Mouse (Mus musculus) cortical plate, adult 2 months (tissue): Measurements from ENCODE around the gene Dbnl. TPM values are rescaled to one million over a fixed set of nuclear protein-coding genes. Genes with fewer than 3 reads are reported as not detected.
A peak's percentile ranks its signal among the peaks of the same experiment; 100 is the strongest.

ENCODE experiments used
- H3K27ac ChIP-seq: fragments of 200-500 bp; 2 replicates; pipeline ENCODE4 v1.5.1; 2012; ENCODE audit warnings: low read length, control low read depth, inconsistent platforms; ENCODE audit not compliant: insufficient read depth
- H3K4me1 ChIP-seq: fragments of 200-500 bp; 2 replicates; pipeline ENCODE4 v1.6.1; 2011; ENCODE audit warnings: low read length; ENCODE audit not compliant: control insufficient read depth, insufficient read depth
- H3K4me3 ChIP-seq: fragments of 200-500 bp; 2 replicates; pipeline ENCODE4 v1.5.1; 2011; ENCODE audit warnings: mild to moderate bottlenecking, low read length, control low read depth; ENCODE audit not compliant: insufficient read depth
- CTCF ChIP-seq: fragments of 200-500 bp; IDR thresholded peaks from 2 replicates; pipeline ENCODE4 v1.5.1; 2011; ENCODE audit warnings: mild to moderate bottlenecking, control low read depth, low read length; ENCODE audit not compliant: insufficient read depth; ENCODE audit errors: extremely low read depth
- POLR2A ChIP-seq: fragments of 200-500 bp; IDR thresholded peaks from 2 replicates; pipeline ENCODE4 v1.6.1; 2011; ENCODE audit warnings: mild to moderate bottlenecking, low read length, control low read depth; ENCODE audit not compliant: insufficient read depth; ENCODE audit errors: extremely low read depth
- polyA plus RNA-seq: library from polyadenylated mRNA; depleted of rRNA; stranded (reverse); fragments of >200 nt; gene quantifications from 2 replicates; pipeline ENCODE4 v1.2.3, GENCODE M21; 2012; rRNA removed

The Dbnl gene
- polyA plus RNA-seq = 78.1 and 82.8 TPM in 2 replicates

DNA sequence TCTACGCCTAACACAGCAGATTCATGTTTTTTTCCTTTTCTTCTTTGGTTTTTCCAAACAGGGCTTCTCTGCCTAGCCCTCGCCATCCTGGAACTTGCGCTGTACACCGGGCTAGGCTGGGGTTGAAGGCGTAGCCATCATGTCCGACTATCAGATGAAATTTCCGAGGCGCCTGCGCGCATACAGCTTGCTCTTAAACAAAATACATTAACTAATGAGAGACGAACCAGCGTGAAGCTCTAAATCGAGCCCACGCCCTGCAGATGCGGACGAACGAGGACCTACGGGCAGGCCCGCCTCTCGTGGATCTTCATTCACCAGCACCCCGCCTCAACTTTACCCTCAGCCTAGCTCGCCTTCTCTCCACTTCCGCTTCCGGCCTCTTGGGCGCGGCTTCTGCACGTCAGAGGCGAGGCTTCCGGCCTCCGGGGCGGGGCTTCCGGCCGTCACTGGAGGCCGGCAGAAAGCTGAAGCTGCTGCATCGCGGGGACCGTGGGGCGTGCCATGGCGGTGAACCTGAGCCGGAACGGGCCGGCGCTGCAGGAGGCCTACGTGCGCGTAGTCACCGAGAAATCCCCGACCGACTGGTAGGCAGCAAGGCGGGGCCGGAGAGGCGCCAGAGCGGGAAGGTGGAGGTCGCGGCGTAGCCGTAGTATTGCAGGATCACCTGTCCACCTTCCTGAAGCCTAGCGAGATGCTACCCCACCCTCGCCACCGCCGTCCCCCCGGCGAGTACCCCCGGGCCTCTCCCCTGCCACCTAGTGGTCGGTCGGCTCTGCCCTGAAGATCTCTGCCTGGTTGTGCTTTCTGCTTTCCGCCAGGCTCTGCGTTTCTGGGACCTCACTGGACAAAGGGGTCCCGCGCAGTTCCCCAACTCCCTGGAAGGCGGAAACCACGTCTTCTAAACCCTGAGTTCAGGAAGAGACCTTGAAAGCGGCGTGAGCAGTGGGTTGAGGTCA is at the start of gene Dbnl:
Dbnl (plus strand) TSS at position 433 of the 959 bp plus-strand sequence.
- peaks cover 4% of the 10 kb centered on the region for H3K4me1 ChIP-seq
- 0 out of 2 replicates have a peak within 1 kb of the TSS, but pooled peaks have one; percentile 56 for H3K27ac ChIP-seq
- peak within 1 kb of the TSS; percentile 70 for H3K4me3 ChIP-seq
- peak; percentile 31; the same call in 1 of the 2 replicates for TF ChIP-seq CTCF
- TF ChIP-seq POLR2A = peak; percentile 96

DNA sequence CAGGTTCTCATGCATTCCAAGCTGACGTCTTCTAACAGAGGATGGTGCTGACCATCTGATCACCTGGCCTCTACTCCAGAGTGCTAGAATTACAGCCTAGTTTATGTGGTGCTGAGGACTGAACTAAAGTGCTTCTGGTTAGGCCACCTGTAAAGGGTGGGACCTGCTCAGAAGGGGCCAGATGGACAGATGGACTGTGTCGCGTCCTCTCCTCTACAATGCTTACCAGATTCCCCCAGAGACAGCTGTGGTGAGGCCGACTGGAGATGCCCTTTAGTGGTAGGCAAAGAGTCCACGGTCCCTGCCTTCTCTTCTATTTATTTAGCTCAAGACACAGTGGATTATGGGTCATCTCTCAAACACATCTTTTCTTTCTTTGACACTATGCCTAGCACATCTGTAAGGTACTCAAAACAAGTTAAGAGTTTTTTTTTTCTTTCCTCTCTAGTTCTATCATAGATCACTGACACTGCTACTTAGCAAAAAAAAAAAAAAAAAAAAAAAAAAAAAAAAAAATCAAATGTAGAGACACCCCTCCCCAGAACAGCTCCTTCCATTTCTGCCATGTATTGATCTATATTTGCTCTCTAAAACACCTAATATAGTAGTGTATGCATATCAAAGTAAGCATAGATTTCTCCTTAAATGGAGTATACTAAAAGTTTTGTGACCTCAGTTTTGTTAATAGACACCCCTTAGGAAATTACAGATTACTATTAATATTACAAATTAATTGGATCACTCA is 49.2 kb upstream of the Dbnl start:
- H3K4me1 ChIP-seq = peaks cover 12% of the 10 kb centered on the region
- H3K4me3 ChIP-seq = no peak overlapping the region
- no peak overlapping the region for H3K27ac ChIP-seq
- no peak for TF ChIP-seq POLR2A
- no peak for TF ChIP-seq CTCF

DNA sequence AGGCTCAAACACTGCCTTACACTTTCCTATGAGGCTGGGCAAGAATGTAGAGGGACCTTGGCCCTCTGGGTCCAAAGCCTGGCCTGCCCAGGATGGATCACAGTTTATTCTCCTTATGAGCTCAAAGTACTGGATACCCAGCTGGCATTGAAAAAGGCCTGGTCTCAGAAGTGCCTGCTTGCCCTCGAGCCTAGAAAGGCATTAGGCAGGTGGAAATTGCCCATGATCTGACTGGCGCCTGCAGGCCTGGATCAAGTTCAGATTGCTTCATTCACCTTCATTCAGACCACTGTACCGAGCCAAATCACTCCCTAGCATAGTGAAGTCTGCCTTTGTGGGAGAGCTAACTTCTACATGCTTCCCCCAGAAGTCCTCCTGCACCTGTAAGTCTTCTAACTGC is 48.4 kb upstream of the Dbnl start:
- no peak for TF ChIP-seq POLR2A
- no peak for TF ChIP-seq CTCF
- Histone ChIP-seq H3K4me1 (peaks cover 10% of the 10 kb centered on the region), H3K27ac (no peak overlapping the region), H3K4me3 (peak overlapping the region; percentile 89)

DNA sequence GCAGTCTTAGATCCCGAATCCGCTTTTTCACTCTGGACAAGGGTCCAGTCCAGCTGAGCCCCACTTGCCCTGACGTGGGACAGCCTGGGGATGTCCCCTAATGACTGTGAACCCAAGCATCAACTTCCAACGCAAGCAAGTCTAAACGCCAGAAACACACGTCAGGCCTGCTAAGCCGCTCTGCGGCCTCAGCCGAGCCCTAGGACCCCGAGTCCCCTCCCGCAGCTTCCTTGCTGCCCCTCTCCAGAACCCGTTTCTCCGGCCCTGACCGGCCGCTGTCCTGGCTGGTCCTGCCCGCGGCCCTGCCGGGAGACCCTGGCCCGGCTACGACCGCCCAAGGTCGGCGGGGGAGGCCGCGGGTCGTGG is 47.7 kb upstream of the Dbnl start:
- Histone ChIP-seq H3K4me1 (peaks cover 8% of the 10 kb centered on the region), H3K27ac (peak overlapping the region; percentile 96), H3K4me3 (peak overlapping the region; percentile 89)
- TF ChIP-seq POLR2A (no peak), CTCF (no peak)

DNA sequence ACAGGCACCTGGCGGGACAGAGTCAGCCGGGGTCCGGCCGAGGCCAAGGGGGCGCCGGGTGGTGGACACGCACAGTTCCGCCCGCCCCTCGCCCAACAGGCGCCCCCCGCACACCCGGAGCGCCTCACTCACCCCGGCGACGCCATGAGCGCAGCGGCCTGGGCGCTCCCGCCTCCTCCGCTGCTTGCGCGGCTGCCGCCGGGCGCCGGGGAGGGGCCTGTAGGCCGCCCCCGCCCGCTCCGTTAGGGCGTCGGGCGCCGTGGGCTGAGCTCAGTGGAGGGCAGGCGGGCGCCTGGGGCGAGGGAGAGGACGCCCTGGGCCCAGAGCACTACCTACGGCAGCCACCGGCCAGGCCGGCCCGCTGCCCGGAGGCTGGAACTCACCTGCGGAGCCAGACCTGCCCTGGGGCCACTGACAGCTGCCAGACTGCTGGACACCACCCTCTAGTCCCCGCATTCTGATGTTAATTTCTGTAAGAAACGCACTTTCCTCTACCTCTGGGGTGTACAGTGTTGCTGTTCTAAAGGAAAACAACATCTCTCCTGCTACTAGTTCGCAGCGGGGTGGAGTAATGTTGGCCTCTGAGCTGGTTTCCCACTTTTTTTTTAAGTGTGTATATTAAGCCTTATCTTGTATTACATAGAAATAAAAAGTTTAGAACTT is 47.2 kb upstream of the Dbnl start:
- Histone ChIP-seq H3K4me1 (peaks cover 8% of the 10 kb centered on the region), H3K27ac (peak overlapping the region; percentile 96), H3K4me3 (peak overlapping the region; percentile 89)
- TF ChIP-seq POLR2A (peak; percentile 59; the same call in 1 of the 2 replicates), CTCF (no peak)

DNA sequence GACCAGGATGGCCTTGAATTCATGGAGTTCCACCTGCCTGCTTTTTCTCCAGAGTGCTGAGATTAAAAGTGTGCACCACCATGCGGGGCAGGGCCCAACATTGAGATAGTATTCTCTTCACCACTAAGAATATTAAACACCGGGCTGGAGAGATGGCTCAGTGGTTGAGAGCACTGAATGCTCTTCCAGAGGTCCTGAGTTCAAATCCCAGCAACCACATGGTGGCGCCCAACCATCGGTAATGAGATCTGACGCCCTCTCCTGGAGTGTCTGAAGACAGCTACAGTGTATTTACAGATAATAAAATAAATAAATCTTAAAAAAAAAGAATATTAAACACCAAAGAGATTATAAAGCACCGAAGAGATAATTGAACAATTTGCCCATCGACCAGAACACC is 46.2 kb upstream of the Dbnl start:
- no peak overlapping the region; the same call in 1 of the 2 replicates for H3K4me3 ChIP-seq
- H3K27ac ChIP-seq = no peak overlapping the region
- H3K4me1 ChIP-seq = peaks cover 8% of the 10 kb centered on the region
- TF ChIP-seq POLR2A (no peak), CTCF (0 out of 2 replicates have a peak, but pooled peaks have one; percentile 6)

DNA sequence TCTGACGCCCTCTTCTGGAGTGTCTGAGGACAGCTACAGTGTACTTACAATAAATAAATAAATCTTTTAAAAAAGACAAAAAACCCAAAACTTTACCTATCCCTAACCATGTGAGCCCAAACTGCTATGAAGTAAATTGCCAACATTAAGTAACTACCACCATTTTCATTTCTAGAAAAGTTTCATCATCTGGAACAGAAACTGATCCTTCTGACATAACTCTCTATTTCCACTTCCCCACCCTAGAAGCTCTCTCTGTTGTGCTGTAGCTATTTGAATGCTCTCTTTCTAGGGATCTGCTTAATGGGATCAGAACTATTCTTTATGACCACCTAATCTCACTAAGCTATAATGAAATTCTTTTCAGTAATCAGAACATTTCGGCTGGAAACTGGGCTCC is 43.3 kb upstream of the Dbnl start:
- H3K27ac ChIP-seq = no peak overlapping the region
- TF ChIP-seq CTCF (no peak), POLR2A (no peak)
- no peak overlapping the region for H3K4me3 ChIP-seq
- H3K4me1 ChIP-seq = peaks cover 2% of the 10 kb centered on the region

DNA sequence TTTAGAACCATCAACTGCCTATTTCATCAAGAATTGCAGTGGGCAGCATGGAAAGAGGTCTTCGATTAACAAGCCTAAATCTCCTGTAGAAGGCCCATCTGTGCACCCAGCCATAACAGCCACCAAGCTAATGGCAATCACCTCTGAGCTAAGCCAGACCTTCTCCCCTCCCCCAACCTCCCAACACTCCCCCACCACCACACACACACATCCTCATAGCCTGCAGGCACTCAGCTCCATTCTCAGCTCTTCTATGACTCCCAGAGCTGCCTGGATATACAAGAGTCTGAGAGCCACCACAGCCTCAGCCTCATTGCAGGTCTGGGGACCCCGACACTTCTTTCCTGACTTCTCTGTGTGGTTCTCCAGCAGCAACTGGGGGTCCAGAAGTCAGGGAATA is 34.5 kb upstream of the Dbnl start:
- TF ChIP-seq POLR2A = no peak
- no peak for TF ChIP-seq CTCF
- Histone ChIP-seq H3K27ac (no peak overlapping the region), H3K4me3 (no peak overlapping the region), H3K4me1 (no peaks in the 10 kb centered on the region)

DNA sequence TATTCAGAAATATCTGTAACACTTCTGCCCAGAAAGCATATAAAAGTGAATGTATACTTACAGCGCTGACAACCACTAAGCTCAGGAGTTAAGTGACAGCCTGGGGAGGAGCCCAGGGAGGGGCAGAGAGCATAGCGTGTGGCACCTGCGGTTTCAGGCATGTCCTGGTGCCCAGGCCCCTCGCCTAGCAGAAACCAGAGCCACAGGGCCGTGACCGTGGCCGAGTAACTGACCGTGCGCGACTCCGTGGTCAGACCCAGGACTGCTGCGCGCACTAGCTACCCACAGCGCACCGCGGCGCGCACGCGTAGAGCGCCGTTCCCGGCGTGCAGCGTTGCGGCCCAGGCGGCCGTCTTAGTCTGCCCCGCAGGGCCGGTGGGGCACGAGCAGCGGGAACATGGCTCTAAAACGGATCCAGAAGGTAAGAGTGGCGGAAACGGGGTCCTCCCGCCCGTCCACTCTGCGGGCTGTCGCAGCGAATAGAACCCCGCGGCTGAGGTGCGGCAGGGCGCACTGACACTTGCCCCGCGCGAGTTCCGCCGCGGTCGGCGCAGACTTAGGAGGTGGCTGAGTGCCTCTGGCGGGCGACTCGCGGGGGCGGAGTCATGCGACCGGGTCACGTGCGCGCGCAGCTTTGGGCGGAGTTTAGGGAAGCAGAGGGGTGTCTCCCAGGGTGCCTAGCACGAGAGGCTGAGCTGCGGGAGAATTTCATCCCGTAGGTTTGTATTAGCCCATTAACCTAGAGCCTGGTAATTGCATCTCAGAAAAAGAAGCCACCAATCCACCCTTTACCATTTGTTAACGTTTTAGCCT is 26.3 kb upstream of the Dbnl start, which contains the start of gene Urgcp:
Urgcp (minus strand) TSS at position 557 of the 813 bp plus-strand sequence.
- peak within 1 kb of the TSS; percentile 77 for H3K4me3 ChIP-seq
- peak within 1 kb of the TSS; percentile 99 for H3K27ac ChIP-seq
- TF ChIP-seq CTCF = no peak
- peak; percentile 68 for TF ChIP-seq POLR2A
- no peaks in the 10 kb centered on the region; the same call in none of the 2 replicates for H3K4me1 ChIP-seq

DNA sequence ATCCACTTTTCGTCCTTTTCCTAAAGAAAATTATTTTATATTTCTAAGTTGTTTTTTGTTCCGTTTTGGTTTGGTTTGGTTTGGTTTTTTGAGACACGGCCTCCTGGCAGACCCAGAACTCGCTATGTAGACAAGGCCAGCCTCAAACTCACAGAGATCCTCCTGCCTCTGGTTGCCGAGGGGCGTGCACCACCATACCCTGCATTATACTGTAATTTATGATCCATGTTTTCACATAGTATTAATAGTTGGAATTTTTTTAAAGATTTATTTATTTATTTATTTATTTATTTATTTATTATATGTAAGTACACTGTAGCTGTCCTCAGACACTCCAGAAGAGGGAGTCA is 25.7 kb upstream of the Dbnl start:
- no peaks in the 10 kb centered on the region; the same call in none of the 2 replicates for H3K4me1 ChIP-seq
- TF ChIP-seq POLR2A (no peak), CTCF (no peak)

More for the DNA sequence above, 25.7 kb upstream of the Dbnl start:
- Histone ChIP-seq H3K4me3 (peak overlapping the region; percentile 77), H3K27ac (no peak overlapping the region)
